Mouse (Mus musculus): Measurements from ENCODE around the gene Tldc2. TPM values are rescaled to one million over a fixed set of nuclear protein-coding genes. Genes with fewer than 3 reads are reported as not detected.

Tldc2 gene
- not detected for total RNA-seq (2022)

- DNase-seq (ENCODE audit: low spot score): no peak
Measured at GRCm38 (mm10) chr2:157086796-157087195, at the start of gene Tldc2. TSS of gene Tldc2 (plus strand) at chr2:157087055.

- DNase-seq (ENCODE audit: low spot score): no peak
Measured at GRCm38 (mm10) chr2:157037303-157037702, 49.6 kb upstream of the Tldc2 start.

GRCm38 (mm10) chr2:157039900-157040648 is 46.8 kb upstream of the Tldc2 start:
- no peak for DNase-seq (ENCODE audit: low spot score)

- DNase-seq (ENCODE audit: low spot score): no peak
Measured at GRCm38 (mm10) chr2:157040649-157041046, 46.2 kb upstream of the Tldc2 start.

GRCm38 (mm10) chr2:157041421-157041820 is 45.4 kb upstream of the Tldc2 start:
- no peak for DNase-seq (ENCODE audit: low spot score)

GRCm38 (mm10) chr2:157043556-157043955 is 43.3 kb upstream of the Tldc2 start:
- no peak for DNase-seq (ENCODE audit: low spot score)

GRCm38 (mm10) chr2:157043987-157044386 is 42.9 kb upstream of the Tldc2 start:
- DNase-seq (ENCODE audit: low spot score): no peak

GRCm38 (mm10) chr2:157045932-157046331 is 40.9 kb upstream of the Tldc2 start:
- no peak for DNase-seq (ENCODE audit: low spot score)

- DNase-seq (ENCODE audit: low spot score): no peak
Measured at GRCm38 (mm10) chr2:157046956-157047355, 39.9 kb upstream of the Tldc2 start.

- DNase-seq (ENCODE audit: low spot score): no peak
Measured at GRCm38 (mm10) chr2:157048395-157049181, 38.3 kb upstream of the Tldc2 start.

- no peak for DNase-seq (ENCODE audit: low spot score)
Measured at GRCm38 (mm10) chr2:157049831-157050243, 37.0 kb upstream of the Tldc2 start.

- no peak for DNase-seq (ENCODE audit: low spot score)
Measured at GRCm38 (mm10) chr2:157052448-157052847, 34.4 kb upstream of the Tldc2 start.

GRCm38 (mm10) chr2:157053124-157053523 is 33.7 kb upstream of the Tldc2 start:
- no peak for DNase-seq (ENCODE audit: low spot score)

GRCm38 (mm10) chr2:157053787-157054186 is 33.1 kb upstream of the Tldc2 start:
- no peak for DNase-seq (ENCODE audit: low spot score)

GRCm38 (mm10) chr2:157054297-157054696 is 32.6 kb upstream of the Tldc2 start:
- no peak for DNase-seq (ENCODE audit: low spot score)

- no peak for DNase-seq (ENCODE audit: low spot score)
Measured at GRCm38 (mm10) chr2:157054816-157055215, 32.0 kb upstream of the Tldc2 start.

- no peak for DNase-seq (ENCODE audit: low spot score)
Measured at GRCm38 (mm10) chr2:157055721-157056120, 31.1 kb upstream of the Tldc2 start.

GRCm38 (mm10) chr2:157057186-157057585 is 29.7 kb upstream of the Tldc2 start:
- no peak for DNase-seq (ENCODE audit: low spot score)

GRCm38 (mm10) chr2:157057758-157058157 is 29.1 kb upstream of the Tldc2 start:
- DNase-seq (ENCODE audit: low spot score): no peak

GRCm38 (mm10) chr2:157058342-157058998 is 28.4 kb upstream of the Tldc2 start:
- no peak for DNase-seq (ENCODE audit: low spot score)

GRCm38 (mm10) chr2:157059166-157059565 is 27.7 kb upstream of the Tldc2 start:
- DNase-seq (ENCODE audit: low spot score): no peak

GRCm38 (mm10) chr2:157060037-157060436 is 26.8 kb upstream of the Tldc2 start:
- no peak for DNase-seq (ENCODE audit: low spot score)
